Mouse (Mus musculus) left cerebral cortex, postnatal 10 days (tissue): ENCODE results near the gene Gnl3. TPM values are rescaled to one million over a fixed set of nuclear protein-coding genes. Genes with fewer than 3 reads are reported as not detected.

ENCODE experiments used
- DNase-seq, 2 experiments: peaks; one replicate each; pipeline ENCODE4 v3.0.0; 2021 to 2022; ENCODE audit warnings: low spot score in 2 of 2, mixed read lengths in 1 of 2; ENCODE audit errors: extremely low spot score in 1 of 2
- intact Hi-C: fragments of 180-260 bp; cut with DNase I; formaldehyde crosslinking; loops from one replicate; pipeline ENCODE4 v1.15.1; 2025
- total RNA-seq, 2 experiments: library from RNA; stranded (reverse); gene quantifications; 2 replicates each; pipeline ENCODE4 v1.2.3; 2021

Gene Gnl3
- 10 to 100 TPM; 46.0 to 60.3 TPM for total RNA-seq

DNA sequence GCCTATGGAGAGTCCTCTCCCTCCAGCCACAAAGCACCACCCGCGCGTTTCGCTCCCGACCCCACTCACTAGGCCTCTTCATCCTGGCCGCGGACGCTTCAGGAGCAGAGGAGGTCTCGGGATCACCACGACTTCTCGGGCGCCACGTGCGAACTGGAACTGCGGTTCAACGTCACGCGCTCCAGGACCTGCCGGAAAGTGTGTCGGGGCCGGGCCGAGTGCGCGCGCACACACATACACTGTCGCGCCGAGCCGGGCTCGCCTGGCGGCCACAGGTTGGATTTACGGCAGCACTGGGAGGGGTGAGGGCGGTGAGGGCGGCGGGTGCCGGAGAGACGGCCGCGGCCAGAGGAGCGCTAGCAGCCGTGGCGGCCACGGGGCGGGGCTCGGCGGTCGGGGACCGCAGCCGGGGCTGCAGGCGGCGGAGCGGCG lies at the start of gene Gnl3, which contains the start of gene Pbrm1:
Gene Gnl3, minus strand, starts transcription at position 293 of the 432 bp plus-strand sequence.
Gene Pbrm1, plus strand, starts transcription at position 279 of the 432 bp plus-strand sequence.
- intact Hi-C loops: loop anchor here (10.0 kb wide), 1 partner anchor 166 kb away; no protein-coding TSS in a partner anchor
- DNase-seq: peak; percentile 97 to 98

DNA sequence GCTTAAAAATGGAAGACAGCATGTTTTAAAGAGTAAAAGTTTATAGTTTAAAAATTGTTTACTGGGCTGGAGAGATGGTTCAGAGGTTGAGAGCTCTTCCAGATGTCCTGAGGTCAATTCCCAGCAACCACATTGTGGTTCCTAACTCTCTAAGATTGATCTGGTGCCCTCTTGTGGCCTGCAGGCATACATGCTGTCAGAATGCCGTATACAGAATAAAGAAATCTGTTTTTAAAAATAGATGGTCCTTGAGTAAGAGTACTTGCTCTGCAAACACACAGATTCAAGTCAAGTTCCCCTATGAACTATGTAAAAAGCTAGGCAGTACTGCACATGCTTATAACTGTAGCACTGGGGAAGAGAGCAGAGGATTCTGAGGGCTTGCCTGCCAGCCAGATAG lies 43.3 kb upstream of the Gnl3 start:
- intact Hi-C loops: loop anchor here (5.0 kb wide), 1 partner anchor 35 kb away; no protein-coding TSS in a partner anchor
- DNase-seq: no peak

DNA sequence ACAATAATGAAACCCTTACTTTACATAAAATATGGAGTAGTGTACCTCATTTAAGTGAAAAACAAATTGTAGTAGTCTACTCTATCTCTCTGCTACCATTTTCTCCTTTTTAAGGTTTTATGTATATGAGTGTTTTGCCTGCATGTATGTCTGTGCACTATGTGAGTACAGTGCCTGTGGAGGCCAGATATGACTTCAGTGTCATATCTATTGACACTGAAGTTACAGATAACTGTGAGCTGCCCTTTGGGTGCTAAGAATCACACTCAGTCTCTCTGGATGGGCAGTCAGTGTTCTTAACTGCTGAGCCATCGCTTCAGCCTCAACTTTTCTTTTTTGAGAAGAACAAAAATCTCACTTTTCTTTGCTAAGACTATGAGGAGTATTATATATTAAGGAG lies 26.9 kb upstream of the Gnl3 start:
- no peak for DNase-seq
- intact Hi-C loops: loop anchor here (10.0 kb wide), 1 partner anchor 139 kb away; no protein-coding TSS in a partner anchor

DNA sequence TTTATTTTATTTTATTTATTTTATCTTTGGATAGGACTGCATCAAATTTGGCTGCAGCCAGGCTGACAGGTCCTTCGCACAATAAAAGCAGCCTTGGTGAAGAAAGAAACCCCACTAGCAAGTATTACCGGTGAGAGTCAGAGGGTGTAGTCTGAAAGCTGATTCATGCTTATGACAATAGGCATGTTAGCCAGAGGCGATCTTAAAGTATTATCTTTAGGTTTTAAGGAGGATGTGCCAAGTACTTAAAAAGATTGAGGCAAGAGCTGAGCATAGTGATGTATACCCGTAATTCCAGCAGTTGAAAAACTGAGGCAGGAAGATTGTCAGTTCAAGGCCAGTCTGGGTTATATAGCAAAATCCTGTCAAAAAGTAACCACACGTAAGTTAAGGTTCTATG lies 26.3 kb upstream of the Gnl3 start:
- intact Hi-C loops: loop anchor here (10.0 kb wide), 1 partner anchor 140 kb away; no protein-coding TSS in a partner anchor
- DNase-seq: no peak

DNA sequence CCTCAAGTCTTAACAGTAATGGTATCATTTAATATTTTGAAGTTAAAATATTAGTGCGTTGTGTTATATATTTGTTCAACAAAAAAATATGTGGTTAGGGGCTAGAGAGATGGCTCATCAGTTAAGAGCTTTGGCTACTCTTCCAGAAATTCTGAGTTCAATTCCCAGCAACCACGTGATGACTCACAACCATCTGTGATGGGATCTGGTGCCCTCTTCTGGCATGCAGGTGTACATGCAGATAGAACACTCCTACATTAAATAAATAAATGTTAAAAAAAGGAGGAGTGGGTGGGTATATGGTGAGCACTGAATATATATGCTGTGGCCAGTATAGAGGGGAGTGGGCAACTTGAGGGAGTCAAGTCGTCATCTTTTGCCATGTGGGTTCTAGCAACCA lies 6.8 kb upstream of the Gnl3 start:
- intact Hi-C loops: loop anchor here (5.0 kb wide), 1 partner anchor 37 kb away; no protein-coding TSS in a partner anchor
- DNase-seq: no peak

- DNase-seq: no peak
- intact Hi-C loops: no loop called here
These were observed 3.6 kb upstream of the Gnl3 start for GRCm38 (mm10) chr14:31022579-31022978.

DNA sequence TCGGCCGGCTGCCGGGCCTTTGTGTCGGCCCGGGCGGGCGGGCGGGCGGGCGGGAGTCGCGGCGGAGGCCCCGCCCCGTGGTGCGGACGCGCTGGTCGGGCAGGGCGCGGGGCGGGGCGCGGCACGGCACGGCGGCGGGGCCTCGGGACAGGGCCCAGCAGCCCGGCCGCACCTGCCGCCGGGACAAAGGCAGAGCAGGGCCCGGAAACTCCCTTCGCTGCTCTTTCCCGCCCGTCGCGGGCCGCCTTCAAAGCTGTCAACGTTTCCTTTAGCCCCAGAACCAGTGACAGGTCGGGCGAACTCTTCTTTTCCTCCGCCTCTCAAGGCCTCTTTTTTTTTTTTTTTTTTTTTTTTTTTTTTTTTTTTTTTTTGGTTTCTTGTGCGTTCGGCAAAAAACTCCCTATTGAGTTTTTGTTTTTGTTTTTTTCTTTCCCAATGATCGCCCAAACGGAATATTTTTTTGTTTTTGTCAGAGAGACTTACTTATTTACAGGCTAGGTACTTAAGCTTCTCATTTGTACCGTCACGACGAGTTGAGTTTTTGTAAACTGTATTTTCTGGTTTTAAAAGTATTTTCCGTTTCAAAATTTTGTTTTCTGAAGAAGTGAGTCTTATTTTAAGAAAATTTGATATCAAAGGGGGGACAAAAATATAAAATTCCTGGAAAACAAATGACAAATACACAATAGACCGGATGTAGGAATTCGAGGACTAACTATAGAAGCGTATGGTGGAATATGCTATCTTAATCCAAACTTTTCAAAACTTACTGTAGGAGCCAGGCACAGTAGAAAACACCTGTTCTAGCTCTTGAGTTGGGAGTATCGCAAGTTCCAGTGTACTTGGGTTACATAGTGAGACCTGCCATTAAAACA lies 616 bp upstream of the Gnl3 start:
- peak in 1 of 2 experiments; percentile 89 for DNase-seq
- intact Hi-C loops: loop anchor here (10.0 kb wide), 1 partner anchor 165 kb away; no protein-coding TSS in a partner anchor

- intact Hi-C loops: loop anchor here (10.0 kb wide), 1 partner anchor 167 kb away; no protein-coding TSS in a partner anchor
- DNase-seq: no peak
These were observed 1.1 kb downstream of the Gnl3 start for GRCm38 (mm10) chr14:31017854-31018253.

GRCm38 (mm10) chr14:31016063-31016462 lies 2.9 kb downstream of the Gnl3 start:
- intact Hi-C loops: loop anchor here (10.0 kb wide), 1 partner anchor 169 kb away; no protein-coding TSS in a partner anchor

DNA sequence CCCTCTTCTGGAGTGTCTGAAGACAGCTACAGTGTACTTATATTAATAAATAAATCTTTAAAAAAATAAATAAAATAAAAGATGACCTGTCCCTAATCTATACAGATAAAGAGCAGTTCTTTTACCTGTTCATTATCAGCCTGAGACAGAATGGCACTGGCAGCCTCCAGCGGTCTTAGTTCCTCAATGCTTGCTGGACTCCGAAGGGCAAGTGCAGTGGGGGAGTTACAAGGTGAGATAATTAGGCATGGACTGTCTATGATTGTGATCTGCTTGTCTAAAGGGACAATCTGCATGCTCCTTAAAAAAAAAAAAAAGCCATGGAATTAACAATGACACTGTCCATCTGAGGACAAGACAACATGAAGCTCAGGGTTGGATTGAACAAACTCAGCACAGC lies 5.0 kb downstream of the Gnl3 start:
- DNase-seq: no peak
- intact Hi-C loops: loop anchor here (10.0 kb wide), 1 partner anchor 171 kb away; no protein-coding TSS in a partner anchor

More at GRCm38 (mm10) chr14:31016063-31016462, 2.9 kb downstream of the Gnl3 start:
- no peak for DNase-seq

DNA sequence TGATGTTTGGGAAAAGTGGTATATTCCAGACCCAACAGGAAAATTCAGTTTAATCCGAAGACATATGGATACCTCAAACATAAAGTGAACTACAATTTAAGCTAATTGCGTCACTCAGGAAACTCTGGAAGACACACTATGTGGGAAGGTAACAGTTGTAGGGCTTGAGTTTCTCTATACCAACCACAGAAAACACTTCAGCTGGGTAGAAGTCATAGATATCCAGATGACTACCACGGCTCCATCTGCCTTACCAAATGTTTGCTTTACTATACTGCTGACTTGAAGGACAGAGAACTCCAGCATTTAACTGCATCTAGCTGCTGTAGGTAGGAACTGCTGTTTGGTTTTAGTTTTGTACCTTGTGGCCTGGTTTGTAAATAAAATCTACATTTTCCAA lies 7.4 kb downstream of the Gnl3 start:
- intact Hi-C loops: loop anchor here (10.0 kb wide), 1 partner anchor 173 kb away; no protein-coding TSS in a partner anchor
- DNase-seq: no peak

DNA sequence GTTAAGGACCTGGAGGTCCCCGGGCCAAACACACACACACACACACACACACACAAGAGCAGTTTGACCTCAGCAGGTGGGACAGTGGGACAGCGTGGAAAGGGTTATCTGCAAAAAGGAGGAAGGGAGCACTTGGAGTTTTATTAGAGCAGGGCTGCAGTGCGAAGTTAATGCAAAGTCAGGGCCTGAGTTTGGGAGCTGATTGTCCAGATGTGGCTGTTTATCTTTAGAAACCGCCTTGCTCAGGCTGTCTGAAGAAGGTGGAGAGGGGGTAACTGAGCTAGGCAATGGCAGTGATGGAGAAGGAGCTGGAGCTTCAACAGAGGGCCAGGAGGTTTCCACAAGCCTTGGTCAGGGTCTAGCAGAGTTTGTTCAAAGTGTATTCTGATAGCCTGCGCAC lies 12.2 kb downstream of the Gnl3 start:
- intact Hi-C loops: no loop called here
- DNase-seq: no peak

- intact Hi-C loops: no loop called here
- no peak for DNase-seq
These were observed 14.4 kb downstream of the Gnl3 start for GRCm38 (mm10) chr14:31004527-31004926.

DNA sequence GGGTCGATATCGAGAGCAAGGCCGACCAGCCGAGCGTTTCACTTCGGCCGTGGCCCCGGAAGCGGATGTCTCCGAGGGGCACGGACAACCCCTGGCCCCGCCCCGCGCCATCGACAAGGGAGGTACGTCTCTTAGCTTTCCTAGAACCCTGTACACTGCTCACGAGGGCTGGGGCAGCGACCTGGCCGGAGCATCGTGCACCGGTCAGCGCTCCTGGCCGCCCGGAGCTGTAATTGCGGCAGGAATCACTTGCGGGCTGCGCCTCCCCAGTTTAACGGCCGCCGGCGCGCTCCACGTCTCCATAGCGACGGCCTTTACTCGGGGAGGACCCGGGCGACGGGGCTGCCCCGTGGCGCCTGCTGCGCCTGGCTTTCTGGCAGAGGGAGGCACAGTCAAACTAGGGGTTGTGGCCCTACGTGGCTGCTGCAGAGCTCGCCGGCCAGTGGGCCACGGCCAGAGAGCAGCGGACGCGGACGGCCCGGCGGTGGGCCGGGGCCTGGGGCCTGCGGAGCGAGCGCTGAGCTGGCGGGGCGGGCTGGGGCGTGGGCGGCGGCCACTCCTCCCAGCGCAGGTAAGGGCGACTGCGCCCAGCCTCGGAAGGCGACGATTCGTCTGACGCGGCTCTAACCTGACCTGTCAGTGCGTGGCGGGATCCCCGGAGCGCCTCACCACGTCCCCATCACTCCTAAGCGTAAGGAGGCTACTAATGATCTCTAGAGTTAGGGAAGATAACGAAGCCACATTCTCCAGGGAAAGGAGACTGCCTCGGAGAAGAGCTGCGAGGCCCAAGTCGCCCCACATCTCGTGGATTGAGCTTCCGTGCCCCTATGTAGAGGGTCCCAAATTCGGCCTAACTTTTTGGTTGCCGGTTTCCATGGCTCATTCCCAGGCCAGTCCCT lies 17.4 kb downstream of the Gnl3 start, which contains the start of the genes Glt8d1 and Spcs1:
Gene Glt8d1, plus strand, starts transcription at position 94 of the 899 bp plus-strand sequence.
Gene Spcs1, minus strand, starts transcription at position 366 of the 899 bp plus-strand sequence.
- intact Hi-C loops: no loop called here
- DNase-seq: peak; percentile 74 to 92

DNA sequence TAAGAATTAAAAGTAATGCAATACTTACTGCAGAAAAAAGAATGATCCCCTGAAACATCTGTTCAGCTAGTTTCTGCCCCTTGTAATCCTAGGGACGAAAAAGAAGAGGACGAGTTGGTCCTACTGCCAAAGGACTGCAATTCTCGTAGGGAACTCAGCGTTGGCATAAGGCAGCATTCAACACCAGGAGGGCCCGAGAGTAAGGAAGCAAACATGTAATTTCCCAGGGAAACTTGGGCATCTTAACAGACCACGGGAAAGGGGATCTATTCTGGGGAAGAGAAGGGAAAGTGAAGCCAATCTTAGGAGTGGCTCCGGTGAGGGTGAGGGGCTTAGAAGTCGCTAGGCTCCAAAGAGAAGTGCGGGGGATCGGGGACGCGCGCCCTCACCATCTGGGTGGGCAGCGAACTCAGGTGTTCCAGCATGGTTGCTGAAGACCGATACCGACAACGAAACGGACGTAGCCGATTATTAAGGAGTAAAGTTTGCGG lies 18.1 kb downstream of the Gnl3 start:
- intact Hi-C loops: no loop called here
- DNase-seq: no peak

- intact Hi-C loops: no loop called here
- no peak for DNase-seq
These were observed 18.6 kb downstream of the Gnl3 start for GRCm38 (mm10) chr14:31000356-31000755.

- intact Hi-C loops: no loop called here
- no peak for DNase-seq
These were observed 22.5 kb downstream of the Gnl3 start for GRCm38 (mm10) chr14:30996417-30996816.

DNA sequence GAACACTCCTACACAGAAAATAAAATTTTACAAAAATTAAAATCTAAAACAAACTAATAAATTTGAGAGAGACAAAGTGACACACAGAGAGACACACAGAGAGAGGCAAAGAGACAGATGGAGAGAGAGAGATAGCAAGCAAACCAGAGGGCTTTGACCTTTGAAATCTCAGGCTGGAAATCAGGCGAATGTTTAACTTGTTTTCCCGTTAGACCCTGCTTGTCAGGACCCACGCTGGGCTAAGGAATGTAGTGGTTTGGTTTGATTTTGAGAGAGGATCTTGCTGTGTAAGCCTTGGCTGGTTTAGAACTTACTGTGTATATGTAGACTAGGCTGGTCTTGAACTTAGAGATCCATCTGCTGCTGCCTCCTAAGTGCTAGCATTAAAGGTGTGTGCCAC lies 42.7 kb downstream of the Gnl3 start:
- intact Hi-C loops: no loop called here
- DNase-seq: no peak
